Mouse (Mus musculus) thymus, adult 2 months (tissue): ENCODE data around the gene Pstk. TPM values are rescaled to one million over a fixed set of nuclear protein-coding genes. Genes with fewer than 3 reads are reported as not detected.
"Not testable (repeated sequence)": the region's sequence is repeated elsewhere in the genome, so short reads cannot be mapped to it uniquely, and the experiment has no call there.

Experiments
- DNase-seq: peaks from one replicate; pipeline ENCODE4 v3.0.0; 2021
- H3K27ac ChIP-seq: fragments of 200-500 bp; 2 replicates; pipeline ENCODE4 v1.5.1; 2012; ENCODE audit warnings: low read length, control low read depth; ENCODE audit not compliant: control insufficient read depth, insufficient read depth
- H3K27me3 ChIP-seq: fragments of 200-500 bp; 2 replicates; pipeline ENCODE4 v1.6.1; 2012; ENCODE audit warnings: mild to moderate bottlenecking, low read length, moderate library complexity, mixed read lengths; ENCODE audit not compliant: control insufficient read depth, insufficient read depth
- H3K36me3 ChIP-seq: fragments of 200-500 bp; 2 replicates; pipeline ENCODE4 v1.6.1; 2012; ENCODE audit warnings: mild to moderate bottlenecking, low read length, moderate library complexity; ENCODE audit not compliant: control insufficient read depth, insufficient read depth
- H3K4me1 ChIP-seq: fragments of 200-500 bp; replicated peaks from 2 replicates; pipeline ENCODE4 v1.6.1; 2012; ENCODE audit warnings: low read length; ENCODE audit not compliant: control insufficient read depth, insufficient read depth
- H3K4me3 ChIP-seq: fragments of 200-500 bp; 2 replicates; pipeline ENCODE4 v1.5.1; 2012; ENCODE audit warnings: mild to moderate bottlenecking, low read length, control low read depth, moderate library complexity; ENCODE audit not compliant: control insufficient read depth, insufficient read depth
- CTCF ChIP-seq: fragments of 200-500 bp; IDR thresholded peaks from 2 replicates; pipeline ENCODE4 v1.5.1; 2012; ENCODE audit warnings: mild to moderate bottlenecking, control low read depth, low read length, moderate library complexity, borderline replicate concordance; ENCODE audit not compliant: control insufficient read depth, poor library complexity, insufficient read depth; ENCODE audit errors: extremely low read depth
- POLR2A ChIP-seq: fragments of 200-500 bp; IDR thresholded peaks from 2 replicates; pipeline ENCODE4 v1.6.1; 2012; ENCODE audit warnings: mild to moderate bottlenecking, low read length, control low read depth, moderate library complexity; ENCODE audit not compliant: control insufficient read depth, poor library complexity, insufficient read depth; ENCODE audit errors: extremely low read depth
- WGBS: fragments of 180-500 bp; shearing (Covaris S2); methylation state at CpG from one replicate; pipeline ENCODE4 v1.1.7; 2018; 5-methylcytosine and 5-hydroxymethylcytosine counted together
- polyA plus RNA-seq: library from polyadenylated mRNA; depleted of rRNA; stranded (reverse); fragments of >200 nt; gene quantifications from 2 replicates; pipeline ENCODE4 v1.2.3, GENCODE M21; 2012; rRNA removed

The Pstk gene
- polyA plus RNA-seq, 1 experiment, result 44.1 TPM

DNA sequence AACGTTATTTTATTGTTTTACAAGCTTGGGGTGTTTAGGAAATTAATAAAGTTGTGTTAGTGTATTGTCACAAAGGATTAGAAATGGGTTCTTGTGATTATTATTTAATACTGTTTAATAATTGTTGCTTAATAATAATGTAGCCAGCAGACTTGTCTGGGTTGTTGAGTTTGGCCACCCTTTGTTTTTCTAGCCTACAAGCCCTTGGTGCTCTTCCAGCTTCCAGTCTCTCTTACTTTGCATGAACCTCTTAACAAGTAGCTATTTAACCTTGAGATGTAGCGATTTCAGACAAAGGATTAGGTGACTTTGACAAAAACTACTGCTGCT, 41.0 kb downstream of the Pstk start:
- Histone ChIP-seq H3K36me3 (no peaks in the 10 kb centered on the region), H3K4me3 (no peak overlapping the region), H3K4me1 (peaks cover 14% of the 10 kb centered on the region), H3K27me3 (no peaks in the 10 kb centered on the region), H3K27ac (no peak overlapping the region)
- no peak for TF ChIP-seq POLR2A
- TF ChIP-seq CTCF, result no peak
- 89% methylated on average over 2 of the region's 2 CpGs for WGBS
- no peak for DNase-seq

DNA sequence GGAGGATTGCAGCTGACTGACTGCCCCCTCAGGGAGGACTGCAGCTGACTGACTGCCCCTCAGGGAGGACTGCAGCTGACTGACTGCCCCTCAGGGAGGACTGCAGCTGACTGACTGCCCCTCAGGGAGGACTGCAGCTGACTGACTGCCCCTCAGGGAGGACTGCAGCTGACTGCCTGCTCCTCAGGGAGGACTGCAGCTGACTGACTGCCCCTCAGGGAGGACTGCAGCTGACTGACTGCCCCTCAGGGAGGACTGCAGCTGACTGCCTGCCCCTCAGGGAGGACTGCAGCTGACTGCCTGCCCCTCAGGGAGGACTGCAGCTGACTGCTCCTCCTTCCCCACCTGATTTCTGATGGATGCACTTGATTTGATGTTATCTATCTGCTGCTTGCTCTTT, 45.8 kb downstream of the Pstk start:
- not testable (repeated sequence) for H3K4me3 ChIP-seq, H3K27ac ChIP-seq, H3K36me3 ChIP-seq, DNase-seq, H3K4me1 ChIP-seq, H3K27me3 ChIP-seq

DNA sequence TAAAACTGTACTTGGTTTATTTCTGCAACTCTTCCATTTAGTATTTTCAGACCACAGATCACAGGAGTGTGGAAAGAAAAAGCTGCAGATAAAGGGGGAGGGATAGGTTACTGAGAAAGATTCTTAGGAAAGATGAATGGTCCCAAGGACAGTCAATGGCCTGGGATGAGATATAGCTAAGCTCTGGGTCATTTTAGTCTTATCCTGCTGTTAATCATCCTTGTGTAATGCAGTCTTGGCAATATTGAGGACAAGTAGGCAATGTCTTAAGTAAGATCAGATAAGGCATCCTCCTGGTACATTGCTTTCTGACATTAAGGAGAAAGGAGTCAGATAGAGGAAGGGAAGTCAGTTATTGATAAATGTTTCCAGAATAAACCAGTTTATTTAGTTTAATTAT, 46.7 kb downstream of the Pstk start:
- H3K27me3 ChIP-seq, result no peaks in the 10 kb centered on the region
- DNase-seq, result no peak
- TF ChIP-seq CTCF (no peak), POLR2A (no peak)
- no peaks in the 10 kb centered on the region for H3K36me3 ChIP-seq
- H3K27ac ChIP-seq, result no peak overlapping the region
- no peak overlapping the region for H3K4me3 ChIP-seq
- H3K4me1 ChIP-seq, result no peaks in the 10 kb centered on the region

DNA sequence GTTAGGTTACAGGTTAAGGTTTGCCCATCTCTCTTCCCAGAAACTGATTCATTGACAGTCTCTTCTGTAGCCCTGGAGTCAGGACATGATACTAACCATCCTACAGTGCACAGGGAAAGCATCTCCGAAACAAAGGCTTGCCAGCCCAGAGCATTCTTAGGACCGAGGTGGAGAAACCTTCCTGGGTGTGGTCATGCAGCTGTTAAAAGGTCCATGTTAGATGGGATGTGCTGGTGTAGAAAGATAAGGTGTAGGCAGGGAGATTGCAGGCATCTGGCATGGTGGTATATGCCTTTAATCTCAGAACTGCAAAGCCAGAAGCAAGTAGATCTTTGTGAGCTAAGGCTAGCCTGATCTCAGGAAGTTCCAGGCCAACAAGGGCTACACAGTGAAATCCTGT, 54.0 kb downstream of the Pstk start:
- H3K27ac ChIP-seq, result no peak overlapping the region
- no peaks in the 10 kb centered on the region for H3K27me3 ChIP-seq
- TF ChIP-seq POLR2A (no peak), CTCF (no peak)
- 89% methylated on average over 2 of the region's 2 CpGs for WGBS
- DNase-seq, result no peak
- no peaks in the 10 kb centered on the region for H3K4me1 ChIP-seq
- no peaks in the 10 kb centered on the region for H3K36me3 ChIP-seq
- H3K4me3 ChIP-seq, result no peak overlapping the region

GRCm38 (mm10) chr7:131427331-131427730, 56.4 kb downstream of the Pstk start:
- H3K4me1 ChIP-seq, result no peaks in the 10 kb centered on the region
- no peak for DNase-seq
- H3K27me3 ChIP-seq, result no peaks in the 10 kb centered on the region
- WGBS, result 96% methylated on average over 5 of the region's 5 CpGs
- H3K36me3 ChIP-seq, result no peaks in the 10 kb centered on the region
- no peak overlapping the region for H3K27ac ChIP-seq
- TF ChIP-seq CTCF (no peak), POLR2A (no peak)
- no peak overlapping the region for H3K4me3 ChIP-seq

GRCm38 (mm10) chr7:131432244-131432643, 61.3 kb downstream of the Pstk start:
- no peaks in the 10 kb centered on the region for H3K27me3 ChIP-seq
- WGBS, result 54% methylated on average over 1 of the region's 1 CpGs
- no peak for DNase-seq
- no peak overlapping the region for H3K4me3 ChIP-seq
- no peaks in the 10 kb centered on the region for H3K36me3 ChIP-seq
- TF ChIP-seq POLR2A, result no peak
- no peak for TF ChIP-seq CTCF
- H3K27ac ChIP-seq, result no peak overlapping the region
- H3K4me1 ChIP-seq, result no peaks in the 10 kb centered on the region

- Histone ChIP-seq H3K4me3 (no peak overlapping the region), H3K4me1 (no peaks in the 10 kb centered on the region), H3K36me3 (no peaks in the 10 kb centered on the region), H3K27ac (no peak overlapping the region), H3K27me3 (no peaks in the 10 kb centered on the region)
- DNase-seq, result no peak
- WGBS, result 96% methylated on average over 1 of the region's 1 CpGs
- no peak for TF ChIP-seq CTCF
- no peak for TF ChIP-seq POLR2A
These were observed 63.3 kb downstream of the Pstk start for GRCm38 (mm10) chr7:131434276-131434675.

DNA sequence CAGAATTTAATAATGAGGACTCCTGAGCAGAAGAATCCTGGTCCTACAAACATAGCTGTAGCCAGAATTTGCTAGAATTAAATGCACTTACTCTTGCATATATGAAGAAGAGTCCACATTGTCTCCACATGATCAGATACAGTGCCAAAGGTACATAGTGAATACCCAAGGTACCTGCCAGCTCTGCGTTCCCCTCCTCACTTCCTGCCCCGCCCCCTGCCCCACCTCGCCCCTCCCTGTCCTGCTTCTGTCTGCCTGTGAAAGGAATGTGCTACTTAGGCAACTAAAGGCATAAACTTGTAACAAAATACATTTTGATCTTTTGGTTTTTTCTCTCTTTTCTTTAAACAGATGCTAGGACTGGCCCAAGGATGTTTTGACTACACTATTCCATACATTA, 66.1 kb downstream of the Pstk start:
- no peak for DNase-seq
- WGBS, result 81% methylated on average over 3 of the region's 3 CpGs
- no peak overlapping the region for H3K27ac ChIP-seq

More for the DNA sequence above, 66.1 kb downstream of the Pstk start:
- Histone ChIP-seq H3K27me3 (no peaks in the 10 kb centered on the region), H3K4me1 (no peaks in the 10 kb centered on the region), H3K36me3 (no peaks in the 10 kb centered on the region), H3K4me3 (no peak overlapping the region)
- TF ChIP-seq CTCF, result no peak
- TF ChIP-seq POLR2A, result no peak

Other genes starting within 250 kb of the Pstk start
- not detected in 2 replicates for gene 4933402N03Rik, start 224.8 kb upstream of the Pstk start, polyA plus RNA-seq
- gene 5430419D17Rik, start 196.7 kb upstream of the Pstk start, polyA plus RNA-seq, result 0.26 TPM in 2 replicates
- 0.09 and 0.20 TPM in 2 replicates for gene Cuzd1, start 48.8 kb upstream of the Pstk start, polyA plus RNA-seq
- 0.38 TPM in 1 of 2 replicates, not detected in the other for gene Fam24b, start 41.6 kb upstream of the Pstk start, polyA plus RNA-seq
- not detected in 2 replicates for gene Fam24a, start 37.3 kb upstream of the Pstk start, polyA plus RNA-seq
- gene 2310057M21Rik, start 8.4 kb upstream of the Pstk start, polyA plus RNA-seq, result 9.9 and 14.5 TPM in 2 replicates
- gene Ikzf5, start 39.4 kb downstream of the Pstk start, polyA plus RNA-seq, result 25.2 and 25.7 TPM in 2 replicates
- gene Acadsb, start 39.5 kb downstream of the Pstk start, polyA plus RNA-seq, result 3.6 and 4.7 TPM in 2 replicates
- gene Hmx3, start 171.7 kb downstream of the Pstk start, polyA plus RNA-seq, result 0.75 and 1.0 TPM in 2 replicates
- gene Hmx2, start 177.6 kb downstream of the Pstk start, polyA plus RNA-seq, result 0.38 and 0.42 TPM in 2 replicates
- gene Bub3, start 189.1 kb downstream of the Pstk start, polyA plus RNA-seq, result 194 and 196 TPM in 2 replicates